Mouse (Mus musculus) cerebellum, adult 11 months (tissue): ENCODE results near the gene Asah2.
"Not testable (repeated sequence)": the region's sequence is repeated elsewhere in the genome, so short reads cannot be mapped to it uniquely, and the experiment has no call there.

Source experiments
- DNase-seq: peaks from one replicate; pipeline ENCODE4 v3.0.0; 2022

The Asah2 gene

DNA sequence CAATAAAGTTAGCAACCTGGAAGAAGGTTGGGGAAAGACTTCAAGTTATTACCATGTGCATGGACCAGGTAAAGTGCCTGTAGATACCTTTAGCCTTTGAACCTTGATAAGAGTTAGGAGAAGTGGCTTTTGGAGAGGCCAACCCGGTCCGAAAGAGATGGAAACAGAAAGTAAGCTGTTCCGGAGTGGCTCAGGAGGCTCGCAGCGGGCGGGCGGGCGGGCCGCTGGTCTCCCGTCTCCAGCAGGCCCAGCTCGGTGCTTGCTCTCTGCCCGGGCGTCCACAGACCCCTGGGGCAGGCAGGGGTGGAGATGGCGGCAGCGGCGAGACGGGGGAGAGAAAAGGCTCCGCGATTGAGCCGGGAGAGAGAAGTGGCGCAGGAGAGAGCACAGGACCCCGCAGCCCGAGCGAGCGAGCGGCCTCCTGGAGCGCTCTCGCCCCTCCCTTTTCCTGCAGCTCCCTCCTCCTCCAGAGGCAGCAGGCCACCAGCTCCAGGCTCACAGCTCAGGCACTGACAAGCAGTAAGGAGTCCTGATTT is at the start of gene Asah2:
Gene Asah2, minus strand, starts transcription at position 441 of the 536 bp plus-strand sequence.
- peak; percentile 32 for DNase-seq

DNA sequence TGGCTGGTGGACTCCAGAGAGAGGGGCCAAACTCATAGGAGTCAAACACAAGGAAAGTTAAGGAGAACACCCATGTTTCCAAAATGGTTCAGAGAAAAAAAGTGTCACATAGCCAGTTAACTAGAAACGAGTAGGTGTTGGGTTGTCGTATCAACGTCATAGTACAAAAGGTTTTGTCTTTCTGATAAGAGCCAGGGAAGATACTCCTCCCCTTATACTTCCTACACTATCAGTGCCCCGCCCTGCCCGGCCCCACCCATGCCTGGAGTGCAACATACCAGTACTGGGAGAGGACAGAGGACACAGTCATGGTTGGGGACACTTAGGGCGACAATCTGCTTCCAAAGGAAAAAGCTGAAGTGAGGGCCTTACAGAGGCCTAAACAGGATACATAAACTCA is 49.0 kb upstream of the Asah2 start:
- no peak for DNase-seq

DNA sequence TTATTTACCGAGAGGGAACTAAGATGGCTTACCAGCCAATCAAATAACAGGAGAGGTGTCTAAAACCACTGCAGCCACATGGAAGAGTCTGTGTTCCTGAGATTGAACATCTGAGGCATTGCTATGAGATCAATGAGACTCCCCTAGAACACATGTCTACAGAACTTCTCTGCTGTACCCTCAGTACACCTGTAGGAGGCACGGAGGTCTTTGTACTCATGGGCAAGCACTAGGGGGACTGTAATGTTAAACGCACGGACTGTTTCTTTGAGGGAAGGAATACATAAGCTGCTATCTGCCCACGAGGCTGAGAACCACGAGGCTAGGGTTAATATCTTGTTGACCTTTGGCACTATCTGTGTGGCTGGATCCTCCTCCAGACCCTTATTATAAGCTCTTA is 44.5 kb upstream of the Asah2 start:
- no peak for DNase-seq

DNA sequence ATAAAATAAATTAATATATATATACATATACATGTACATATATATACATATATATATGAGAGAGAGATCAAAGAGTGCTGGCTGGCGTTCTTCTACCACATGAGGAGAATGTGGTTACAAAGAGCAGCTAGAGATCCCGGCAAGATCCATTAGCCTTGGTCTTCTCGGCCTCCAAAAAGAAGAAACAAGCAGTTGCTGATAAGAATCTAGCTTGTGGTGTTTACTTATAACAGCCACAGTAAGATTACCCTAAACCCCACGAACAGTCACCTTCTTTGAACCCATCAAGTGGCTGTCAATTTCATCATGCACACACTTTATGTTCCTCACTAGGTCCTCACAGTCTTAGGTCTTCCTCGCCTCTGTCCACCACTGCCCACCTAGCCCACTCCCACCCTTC is 40.7 kb upstream of the Asah2 start:
- DNase-seq: no peak

DNA sequence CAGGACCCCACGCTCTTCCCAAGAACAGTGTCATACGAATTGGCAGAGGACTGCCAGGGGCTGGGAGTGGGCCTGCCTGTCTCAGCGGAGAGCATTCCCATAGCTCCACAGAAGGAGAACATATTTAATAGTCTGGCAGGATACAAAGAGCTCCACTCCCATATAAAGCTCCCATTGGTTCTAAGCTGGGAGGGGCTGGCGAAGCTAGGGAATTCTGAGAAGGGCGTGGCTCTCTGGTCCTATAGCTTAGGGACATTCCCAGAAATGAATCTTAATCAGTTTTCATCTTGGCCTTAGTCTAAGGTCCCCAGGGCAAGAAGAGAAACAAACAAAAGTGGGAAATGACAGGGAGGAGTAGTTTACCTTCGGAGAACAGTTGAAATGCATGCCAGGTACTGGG is 34.4 kb upstream of the Asah2 start:
- DNase-seq: no peak

DNA sequence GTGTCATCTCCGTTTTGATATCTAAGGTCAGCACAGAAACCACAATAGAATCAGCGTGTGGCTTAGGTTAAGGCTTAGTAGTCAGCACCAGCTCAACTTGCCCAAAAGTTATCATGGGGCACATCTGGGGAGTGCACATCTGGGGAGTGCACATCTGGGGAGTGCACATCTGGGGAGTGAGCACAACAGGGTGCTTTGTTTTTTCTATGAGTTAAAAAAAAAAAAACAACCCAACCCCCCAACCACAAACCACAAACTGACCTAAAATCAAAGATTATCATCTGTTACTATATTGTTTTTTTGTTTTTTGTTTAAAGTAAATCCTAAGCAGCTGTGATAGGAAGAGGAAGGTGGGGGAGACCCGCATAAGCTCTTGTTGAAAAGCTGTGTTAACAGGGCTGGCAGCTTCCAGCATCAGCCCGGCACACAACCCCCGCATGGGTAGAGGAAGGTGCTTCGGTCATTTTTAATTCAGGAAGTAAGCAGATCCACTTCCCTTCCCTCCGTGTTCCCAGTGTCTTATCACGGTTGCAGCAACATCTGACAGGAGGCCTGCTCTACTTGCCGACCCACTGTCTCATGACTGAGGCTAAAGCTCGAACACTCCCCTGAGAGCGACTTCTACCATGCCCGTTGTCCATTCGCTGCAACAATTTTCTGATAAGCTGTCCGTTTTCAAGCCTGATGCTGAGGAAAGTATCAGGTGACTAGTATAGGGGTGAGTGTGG is 30.5 kb upstream of the Asah2 start:
- no peak for DNase-seq

DNA sequence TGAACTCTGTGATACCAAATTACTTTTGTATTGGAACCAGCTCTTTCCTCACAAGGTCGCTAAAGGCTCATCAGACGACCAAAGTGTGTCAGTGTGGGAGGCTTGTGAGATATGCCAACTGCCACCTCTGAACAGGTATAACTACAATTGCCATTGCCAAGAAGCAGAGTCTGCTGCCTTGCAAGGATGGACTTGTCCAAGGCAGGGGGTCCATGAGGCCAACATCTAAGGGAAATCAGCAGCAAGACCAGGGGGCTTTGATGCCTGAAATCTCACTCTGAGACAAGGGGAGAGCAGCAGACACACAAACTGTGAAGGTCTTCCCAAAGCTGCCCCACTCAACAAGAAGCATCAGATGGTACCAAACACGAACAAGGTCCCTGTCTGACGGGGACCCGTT is 29.9 kb upstream of the Asah2 start:
- DNase-seq: no peak

DNA sequence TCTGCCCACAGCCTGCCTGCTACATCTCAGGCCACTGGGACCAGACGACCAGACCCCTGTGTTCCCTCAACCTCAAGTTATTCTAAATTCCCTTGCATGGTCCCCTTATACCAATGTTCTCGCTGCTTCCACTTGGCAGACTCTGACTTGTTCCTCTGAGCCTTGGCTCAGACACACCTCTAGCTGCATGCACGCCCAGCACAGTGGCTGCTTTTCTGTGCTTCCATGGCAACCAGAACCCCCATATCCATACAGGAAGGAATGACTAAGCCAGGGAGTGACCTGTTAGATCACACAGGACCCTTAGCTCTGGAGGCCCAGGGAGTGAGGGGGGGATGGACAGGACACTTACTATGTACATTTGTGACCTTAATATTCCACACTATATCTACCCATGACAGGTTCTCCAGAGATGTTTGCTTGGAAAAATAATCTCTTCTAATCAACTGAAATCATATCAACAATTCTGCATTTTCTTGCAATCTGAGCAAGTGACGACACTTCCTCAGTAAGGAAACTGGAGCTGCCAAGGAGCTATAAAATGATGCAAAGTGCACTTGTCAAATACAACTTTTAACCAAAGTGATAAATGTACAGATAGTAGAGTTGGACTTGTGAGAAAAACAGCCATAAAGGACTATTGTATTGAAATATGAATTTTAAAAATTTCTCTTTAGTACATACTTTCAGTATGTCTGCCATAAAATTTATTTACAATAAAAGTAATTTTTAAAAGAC is 29.0 kb upstream of the Asah2 start:
- DNase-seq: no peak

DNA sequence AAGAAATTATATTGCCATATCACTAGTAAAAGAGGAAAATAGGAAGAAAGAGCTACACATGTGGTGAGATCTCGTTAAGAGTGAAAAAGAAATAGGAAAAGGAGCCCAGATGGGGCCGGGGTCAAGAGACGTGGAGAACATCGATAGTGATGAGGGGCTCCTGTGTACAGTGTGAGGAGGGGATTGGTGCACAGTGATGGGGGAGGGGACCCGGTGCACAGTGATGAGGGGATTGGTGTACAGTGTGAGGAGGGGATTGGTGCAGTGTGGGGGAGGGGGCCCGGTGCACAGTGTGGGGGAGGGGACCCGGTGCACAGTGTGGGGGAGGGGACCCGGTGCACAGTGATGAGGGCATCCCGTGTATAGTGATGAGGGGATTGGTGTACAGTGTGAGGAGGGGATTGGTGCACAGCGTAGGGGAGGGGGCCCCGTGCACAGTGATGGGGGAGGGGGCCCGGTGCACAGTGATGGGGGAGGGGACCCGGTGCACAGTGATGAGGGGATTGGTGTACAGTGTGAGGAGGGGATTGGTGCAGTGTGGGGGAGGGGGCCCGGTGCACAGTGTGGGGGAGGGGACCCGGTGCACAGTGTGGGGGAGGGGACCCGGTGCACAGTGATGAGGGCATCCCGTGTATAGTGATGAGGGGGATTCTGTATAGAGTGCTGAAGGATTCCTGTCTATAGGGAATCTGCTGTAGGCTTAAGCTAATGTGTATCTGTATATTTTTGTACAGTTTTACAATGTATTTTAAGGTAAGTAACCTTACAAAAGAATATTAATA is 23.9 kb upstream of the Asah2 start:
- not testable (repeated sequence) for DNase-seq

DNA sequence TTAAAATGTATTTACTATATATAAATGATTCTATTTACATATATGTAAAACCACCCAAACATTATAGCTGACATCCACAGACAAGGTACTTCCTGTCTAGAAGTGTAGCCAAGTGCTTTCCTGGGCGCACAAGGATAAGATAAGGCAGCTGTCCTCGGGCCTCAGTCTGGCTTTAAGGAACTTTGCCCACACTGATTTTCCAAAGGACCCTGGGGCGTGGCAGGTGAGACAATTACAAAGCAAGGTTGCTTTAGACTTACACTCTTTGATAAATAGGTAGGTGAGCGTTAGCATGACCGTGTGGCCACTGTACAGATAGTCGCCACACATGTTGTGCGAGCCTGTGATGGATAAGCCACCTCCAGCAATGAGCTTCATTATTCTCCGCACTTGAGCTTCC is 21.3 kb upstream of the Asah2 start:
- DNase-seq: no peak

DNA sequence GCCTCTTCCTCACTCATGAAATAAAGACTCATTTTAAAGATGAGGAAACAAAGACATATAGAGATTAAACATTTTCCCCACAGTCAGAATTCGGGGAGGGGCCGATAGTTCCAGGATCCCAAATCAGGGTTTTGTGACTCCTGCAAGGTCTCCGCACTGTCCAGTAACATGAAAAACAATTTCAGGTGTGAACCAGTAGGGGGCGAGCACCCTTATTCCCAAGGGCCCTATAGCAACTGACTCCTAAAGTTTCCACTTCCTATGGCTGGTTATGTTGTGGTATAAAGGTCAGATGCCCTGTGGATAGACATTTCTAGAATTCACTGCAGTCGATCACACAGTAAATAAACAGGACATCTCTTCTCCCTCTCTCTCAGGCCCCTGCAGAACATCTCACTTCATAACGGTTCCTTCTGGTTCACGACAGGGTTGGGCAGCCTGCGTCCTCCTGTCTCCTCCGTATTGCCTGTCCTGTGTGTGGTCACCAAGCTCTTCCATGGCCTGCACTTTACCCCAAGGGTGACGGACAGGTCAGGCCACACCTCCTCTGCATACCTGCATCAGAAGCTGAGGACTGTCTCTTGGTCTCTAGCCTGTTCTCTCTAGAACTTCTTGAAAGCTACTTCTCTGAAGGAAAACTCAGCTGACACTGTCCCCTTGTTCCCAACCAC is 19.3 kb upstream of the Asah2 start:
- DNase-seq: no peak

DNA sequence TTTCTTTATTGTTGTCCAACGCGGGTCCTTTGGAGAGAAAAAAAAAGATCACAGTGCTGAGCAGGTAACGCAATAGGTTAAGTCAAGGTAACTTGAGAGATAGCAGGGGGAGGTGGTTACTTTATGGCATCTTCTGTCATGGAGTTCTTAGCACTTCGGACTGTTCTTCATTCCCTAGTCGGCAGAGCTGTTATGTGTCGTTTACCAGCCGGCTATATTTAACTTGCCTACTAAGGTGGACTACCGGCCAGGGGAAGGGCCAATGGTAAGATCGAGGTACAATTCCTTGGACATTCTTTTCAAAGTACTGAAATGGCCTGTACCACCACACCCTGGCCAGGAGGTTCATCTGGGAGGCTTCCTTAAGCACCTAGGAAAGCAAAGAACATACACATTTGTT is 16.1 kb upstream of the Asah2 start:
- no peak for DNase-seq

DNA sequence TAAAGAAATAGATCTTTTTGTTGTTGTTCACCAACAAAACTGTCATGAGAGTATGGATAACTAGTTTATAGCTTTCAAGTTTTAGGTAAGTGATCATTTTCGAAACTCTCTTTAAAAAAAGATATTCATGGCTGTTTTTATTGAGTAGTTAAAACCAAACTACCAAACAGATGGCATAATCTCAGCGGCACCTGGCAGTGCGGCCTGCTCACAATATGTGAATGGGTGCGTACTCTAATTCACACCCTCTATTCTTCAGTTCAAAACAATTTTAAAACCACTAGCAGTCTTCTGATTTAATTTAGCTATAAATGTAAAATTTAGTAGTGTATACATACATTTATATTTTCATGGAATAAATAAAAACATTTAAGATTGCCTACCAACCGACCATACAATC is 15.2 kb upstream of the Asah2 start:
- no peak for DNase-seq

DNA sequence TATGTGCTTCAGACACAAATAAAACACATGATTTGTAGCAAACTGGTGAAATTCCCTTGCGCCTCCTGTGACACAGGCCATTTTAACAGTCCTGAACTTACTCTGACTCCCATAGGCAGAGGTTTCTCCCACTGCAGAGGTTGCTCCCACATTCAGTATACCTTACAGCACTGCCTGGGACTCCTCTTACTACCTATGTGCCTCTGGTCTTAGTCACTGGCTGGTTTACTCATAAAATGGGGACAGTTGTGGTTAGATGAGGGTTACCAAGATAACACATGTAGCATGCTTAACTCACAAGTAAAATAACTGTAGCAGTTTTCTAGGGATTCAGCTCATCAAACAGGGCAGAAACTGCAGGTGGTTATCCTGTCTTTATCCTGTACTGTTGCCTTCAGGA is 12.8 kb upstream of the Asah2 start:
- no peak for DNase-seq

DNA sequence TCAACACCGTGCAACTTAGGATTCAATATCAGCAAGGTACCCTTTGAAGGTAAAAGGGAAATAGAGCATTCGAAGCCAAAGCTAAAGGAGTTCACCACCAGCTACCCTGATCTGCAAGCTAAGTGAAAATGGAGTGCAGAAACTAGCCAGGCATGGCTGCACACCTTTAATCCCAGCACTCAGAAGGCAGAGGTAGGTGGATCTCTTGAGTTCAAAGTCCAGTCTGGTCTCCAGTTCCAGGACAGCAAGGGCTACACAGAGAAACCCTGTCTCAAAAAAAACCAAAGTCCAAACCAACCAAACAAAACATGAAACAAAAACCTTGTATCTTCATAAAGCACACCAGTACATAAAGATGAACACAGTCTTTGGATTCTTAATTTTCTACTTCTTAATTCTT is 11.7 kb upstream of the Asah2 start:
- no peak for DNase-seq

DNA sequence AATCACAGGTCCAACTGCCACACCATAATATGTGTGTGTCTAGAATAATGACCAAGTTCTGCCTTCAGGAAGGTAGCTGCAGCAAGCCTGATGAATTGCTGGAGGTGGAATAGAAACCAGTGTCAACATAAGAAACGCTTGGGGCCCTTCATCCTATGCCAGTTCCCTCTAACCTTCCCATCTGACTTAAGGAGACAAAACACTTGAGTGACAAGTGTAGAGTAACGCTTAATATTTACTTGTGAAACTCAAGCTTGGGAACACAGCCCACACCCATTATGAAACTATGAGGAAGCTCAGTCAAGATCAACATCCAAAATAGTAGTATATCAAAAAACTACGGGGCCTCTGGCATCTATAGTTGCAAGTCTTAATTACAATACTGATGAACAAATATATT is 10.5 kb upstream of the Asah2 start:
- no peak for DNase-seq

DNA sequence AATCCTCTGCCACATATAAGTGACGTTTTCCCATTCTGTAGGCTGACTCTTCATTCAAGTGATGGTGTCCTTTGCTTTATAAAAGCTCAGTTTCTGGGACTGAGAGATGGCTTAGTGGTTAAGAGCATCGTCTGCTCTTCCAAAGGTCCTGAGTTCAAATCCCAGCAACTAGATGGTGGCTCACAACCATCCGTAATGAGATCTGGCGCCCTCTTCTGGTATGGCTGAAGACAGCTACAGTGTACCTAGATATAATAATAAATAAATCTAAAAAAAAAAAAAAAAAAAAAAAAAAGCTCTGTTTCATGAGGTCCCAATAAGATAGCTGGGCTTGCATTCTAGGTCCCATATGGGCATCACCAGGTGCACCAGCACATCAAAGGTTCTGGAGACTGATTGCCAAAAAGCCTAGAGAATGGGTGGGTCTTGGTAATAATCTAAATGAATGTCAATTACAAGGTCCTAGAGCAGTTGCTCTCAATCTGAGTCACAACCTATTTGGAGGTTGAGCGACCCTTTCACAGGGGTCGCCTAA is 9.5 kb upstream of the Asah2 start:
- DNase-seq: no peak

DNA sequence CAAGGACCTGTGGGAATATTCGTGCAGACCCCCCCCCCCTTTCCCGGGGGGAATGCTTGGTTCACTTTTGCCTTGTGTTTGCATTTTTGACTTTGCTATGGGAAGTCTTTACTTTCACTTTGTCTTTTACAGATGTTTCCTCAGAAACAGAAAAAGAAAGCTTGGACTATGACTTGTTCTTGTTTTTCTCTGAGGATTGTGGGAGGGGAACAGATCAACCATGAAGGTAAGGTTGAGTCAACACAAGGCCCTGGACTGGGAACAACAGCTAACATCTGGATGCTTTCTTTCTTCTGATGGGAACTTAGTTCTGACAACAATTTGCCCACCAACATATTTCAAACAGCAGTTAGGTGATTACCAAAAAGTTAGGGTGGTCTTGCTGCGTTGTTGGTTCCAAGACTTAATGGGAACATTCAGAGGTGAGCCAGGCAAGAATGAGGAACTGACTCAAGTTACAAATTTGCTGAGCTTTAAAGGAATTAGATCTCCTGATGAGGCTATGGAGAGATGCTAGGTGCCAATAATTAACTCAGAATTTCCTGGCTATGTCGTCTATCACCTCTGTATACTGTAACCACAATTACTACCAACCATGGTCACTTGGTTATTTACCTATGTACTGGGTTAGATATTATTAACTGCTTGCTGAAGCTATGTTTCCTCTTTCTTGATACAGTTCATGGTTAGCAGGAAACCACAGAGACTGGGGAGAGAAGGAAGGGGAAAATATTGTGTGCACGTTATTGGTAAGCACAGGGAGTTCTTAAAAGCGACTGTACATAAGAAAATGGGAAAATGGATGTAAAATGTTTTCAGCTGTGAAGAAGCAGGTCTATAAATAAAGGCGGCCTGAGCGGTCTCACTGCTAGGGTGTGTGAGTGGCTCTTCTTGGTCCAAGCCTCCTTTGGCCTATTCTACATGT is 4.1 kb upstream of the Asah2 start:
- DNase-seq: no peak

DNA sequence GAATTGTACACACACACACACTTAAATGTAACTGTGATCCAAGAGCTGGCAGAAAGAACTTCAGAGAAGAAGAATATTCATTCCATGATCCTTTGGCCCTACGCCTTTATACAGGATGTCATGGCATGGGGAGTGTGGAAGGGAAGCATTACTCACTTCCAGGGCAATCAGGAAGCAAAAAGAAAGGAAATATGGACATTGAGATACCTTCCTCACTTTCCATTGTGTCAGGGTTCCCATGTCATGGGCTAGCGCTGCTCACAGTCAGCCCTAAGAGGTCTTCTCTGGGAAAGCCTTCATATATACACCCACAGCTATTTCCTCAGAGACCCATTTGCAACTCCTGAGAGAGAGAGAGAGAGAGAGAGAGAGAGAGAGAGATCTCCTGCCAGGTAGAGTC is 1.3 kb downstream of the Asah2 start:
- no peak for DNase-seq

DNA sequence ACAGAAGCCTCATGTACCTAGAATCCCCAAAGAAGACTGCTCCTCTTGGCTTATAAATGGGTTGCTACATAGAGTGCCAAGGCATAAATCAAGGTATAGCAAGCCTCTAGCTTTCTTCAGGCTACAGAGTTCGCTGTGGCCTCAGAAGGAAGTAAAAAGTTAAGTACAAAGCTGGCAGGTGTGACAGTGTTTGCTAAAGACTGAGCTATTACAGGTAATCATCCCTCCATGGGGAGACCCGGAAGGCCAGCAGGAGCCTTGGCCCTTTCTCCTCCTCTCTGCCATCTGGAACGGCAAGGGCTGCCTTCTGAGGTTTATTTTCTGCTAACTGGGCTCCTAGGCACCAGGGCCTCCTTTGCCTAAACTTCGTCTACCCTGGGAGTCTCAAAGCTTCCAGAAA is 3.8 kb downstream of the Asah2 start:
- DNase-seq: no peak

DNA sequence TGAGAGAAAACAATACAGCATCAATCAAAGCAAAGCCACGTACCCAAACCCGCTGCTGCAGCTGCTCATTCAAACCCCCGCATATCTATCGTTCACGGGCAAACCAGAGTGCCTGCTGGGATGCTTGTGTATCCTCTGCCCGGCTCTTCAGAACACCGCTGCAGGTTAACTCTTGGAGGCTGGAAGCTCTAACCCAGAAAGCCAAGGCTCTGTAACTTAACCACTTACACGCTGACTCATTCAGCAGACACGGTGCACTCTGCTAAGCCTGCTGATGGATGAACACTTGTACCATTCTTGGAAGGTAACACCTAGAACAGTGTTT is 5.1 kb downstream of the Asah2 start:
- no peak for DNase-seq
